Mouse (Mus musculus) ES-Bruce4 (cell line): ENCODE results near the gene Pdcd6.

Experiments used
- CTCF ChIP-seq: IDR thresholded peaks from one replicate; pipeline ENCODE4 v1.8.1; 2011; ENCODE audit warnings: low read depth, low read length
- POLR2A ChIP-seq: IDR thresholded peaks from one replicate; pipeline ENCODE4 v1.8.1; 2011; ENCODE audit warnings: low read length; ENCODE audit not compliant: insufficient read depth

DNA sequence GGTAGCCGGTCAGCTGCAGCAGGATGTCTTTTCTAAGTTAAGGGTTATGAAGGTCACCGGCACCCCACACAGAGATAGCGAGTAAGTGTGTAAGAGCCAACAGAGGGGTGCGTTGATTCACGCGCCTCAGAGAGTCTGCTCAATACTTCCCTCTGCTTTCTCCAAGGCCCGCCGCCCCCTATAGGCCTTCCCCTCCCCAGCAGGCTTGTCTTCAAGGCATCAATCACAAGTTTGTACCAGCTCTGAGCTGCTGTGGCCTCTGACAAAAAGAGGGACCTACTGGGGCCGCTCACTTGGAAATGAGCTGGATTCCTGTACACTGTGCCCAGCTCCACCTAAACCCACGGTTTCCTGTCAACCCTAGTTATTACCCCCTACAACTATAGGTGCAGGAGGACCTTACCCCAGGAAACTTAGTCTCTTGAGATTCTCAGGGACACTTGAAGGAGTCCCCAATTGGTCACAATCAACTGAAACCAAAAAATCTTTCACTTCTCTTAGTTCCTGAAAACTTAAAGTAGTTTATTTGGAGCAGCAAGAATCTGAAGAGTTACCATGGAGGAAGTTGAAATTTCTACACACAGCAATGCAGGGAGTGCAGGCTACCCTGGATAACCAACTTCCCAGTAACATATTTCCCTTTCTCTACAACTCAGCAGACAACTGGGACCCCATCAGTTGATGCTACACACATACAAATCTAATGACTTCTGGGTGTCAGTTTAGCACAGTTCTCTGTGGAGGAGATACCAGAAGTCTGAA lies 57.0 kb downstream of the Pdcd6 start:
- TF ChIP-seq POLR2A (no peak), CTCF (peak; percentile 34)
